Mouse (Mus musculus): ENCODE measurements at regions not wholly inside any gene's neighbourhood (a gene's known extent, or its start where the extent isn't known, plus 50 kb on each side); places are given as distances from the start of the nearest gene placed in this dataset.
A peak's percentile ranks its signal among the peaks of the same experiment; 100 is the strongest.

DNA sequence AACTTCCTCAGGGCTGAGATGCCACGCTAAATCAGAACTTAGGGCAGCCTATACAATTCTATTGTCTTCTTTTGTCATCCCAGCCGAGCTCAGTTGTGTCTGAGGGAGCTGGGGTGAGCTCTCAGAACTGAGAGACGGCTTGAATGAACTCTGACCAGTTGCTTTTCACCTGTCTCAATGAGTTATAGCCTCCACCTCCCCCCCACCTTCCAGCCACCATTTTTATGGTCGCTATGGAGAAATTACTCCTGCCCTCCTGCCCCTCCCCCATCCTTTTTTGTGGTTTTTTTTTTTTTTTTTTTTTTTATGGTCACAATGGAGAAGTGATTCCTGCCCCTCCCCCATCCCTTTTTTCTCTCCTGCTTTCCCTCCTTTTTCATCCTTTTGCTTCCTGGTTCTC is 251.6 kb upstream of the Gm10131 start:
- no peak for DNase-seq (ENCODE audit: low read depth)
- TF ChIP-seq POLR2A (IDR thresholded peaks at IDR 0.05; ENCODE audit: borderline replicate concordance, extremely low read depth, insufficient read depth, insufficient read length, poor library complexity, severe bottlenecking) (no peak), CTCF (IDR thresholded peaks at IDR 0.05; ENCODE audit: borderline replicate concordance, extremely low read depth, insufficient read depth, insufficient read length) (no peak)

DNA sequence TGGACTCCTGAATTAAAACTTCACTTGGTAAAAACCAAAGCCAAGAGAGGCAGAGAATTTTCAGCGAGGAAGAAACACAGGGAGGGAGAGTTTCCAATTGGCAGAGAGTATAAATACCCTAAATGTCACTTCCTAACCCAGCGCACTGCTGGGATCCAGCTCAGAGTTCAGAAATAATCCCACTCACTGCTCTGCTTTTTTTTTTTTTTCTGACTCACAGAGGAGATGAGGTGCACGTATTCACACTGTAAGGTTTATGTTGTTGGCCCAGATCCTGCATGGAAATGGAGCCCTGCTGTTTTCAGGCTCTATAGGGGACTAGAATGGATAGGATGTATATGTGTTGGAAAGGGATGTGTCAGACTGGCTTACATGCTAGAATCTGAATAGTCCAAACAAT is 249.8 kb upstream of the Gm10131 start:
- no peak for DNase-seq (ENCODE audit: low read depth)
- TF ChIP-seq CTCF (IDR thresholded peaks at IDR 0.05; ENCODE audit: borderline replicate concordance, extremely low read depth, insufficient read depth, insufficient read length), result no peak

DNA sequence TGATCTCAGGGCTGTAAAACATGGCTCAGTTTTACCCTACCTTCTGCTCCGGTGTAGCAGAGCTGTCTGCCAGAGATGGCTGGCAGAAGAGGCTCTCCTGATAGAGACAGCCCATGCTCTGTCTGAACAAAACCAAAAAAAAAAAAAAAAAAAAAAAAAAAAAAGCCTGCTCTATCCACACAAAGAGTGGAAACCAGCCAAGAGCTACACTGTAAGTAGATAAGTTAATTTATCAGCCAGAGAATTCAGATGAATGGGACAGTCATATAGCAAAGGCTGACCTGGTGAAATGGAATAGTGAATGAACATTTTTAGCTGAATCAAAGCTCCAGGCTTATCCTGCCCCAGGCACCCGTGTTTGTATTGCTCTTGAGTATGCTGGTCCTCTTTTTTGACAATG is 248.2 kb upstream of the Gm10131 start:
- TF ChIP-seq POLR2A (IDR thresholded peaks at IDR 0.05; ENCODE audit: borderline replicate concordance, extremely low read depth, insufficient read depth, insufficient read length, poor library complexity, severe bottlenecking) (no peak), CTCF (IDR thresholded peaks at IDR 0.05; ENCODE audit: borderline replicate concordance, extremely low read depth, insufficient read depth, insufficient read length) (no peak)
- peak; percentile 50 for DNase-seq (ENCODE audit: low read depth)

DNA sequence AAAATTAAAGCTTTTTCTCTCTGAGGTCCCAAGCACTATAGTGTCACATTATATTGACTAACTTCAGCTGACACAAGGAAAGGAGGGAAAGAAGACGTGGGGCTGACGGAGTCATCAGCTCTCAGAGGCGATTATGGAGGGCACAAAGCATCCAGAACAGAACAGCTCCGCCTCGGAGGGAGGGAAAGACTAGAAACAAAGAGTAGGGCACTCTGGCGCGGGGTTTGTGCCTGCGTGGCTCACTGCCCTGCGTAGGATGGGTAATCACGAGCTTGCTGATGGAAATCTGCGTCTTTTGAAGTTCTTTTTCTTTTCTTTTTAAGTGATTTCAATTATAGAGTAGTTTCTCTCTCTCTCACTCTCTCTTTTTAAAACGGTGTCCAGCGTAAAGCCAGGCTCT is 243.5 kb upstream of the Gm10131 start:
- TF ChIP-seq POLR2A (IDR thresholded peaks at IDR 0.05; ENCODE audit: borderline replicate concordance, extremely low read depth, insufficient read depth, insufficient read length, poor library complexity, severe bottlenecking), result no peak
- TF ChIP-seq CTCF (IDR thresholded peaks at IDR 0.05; ENCODE audit: borderline replicate concordance, extremely low read depth, insufficient read depth, insufficient read length), result no peak
- DNase-seq (ENCODE audit: low read depth), result peak; percentile 56

DNA sequence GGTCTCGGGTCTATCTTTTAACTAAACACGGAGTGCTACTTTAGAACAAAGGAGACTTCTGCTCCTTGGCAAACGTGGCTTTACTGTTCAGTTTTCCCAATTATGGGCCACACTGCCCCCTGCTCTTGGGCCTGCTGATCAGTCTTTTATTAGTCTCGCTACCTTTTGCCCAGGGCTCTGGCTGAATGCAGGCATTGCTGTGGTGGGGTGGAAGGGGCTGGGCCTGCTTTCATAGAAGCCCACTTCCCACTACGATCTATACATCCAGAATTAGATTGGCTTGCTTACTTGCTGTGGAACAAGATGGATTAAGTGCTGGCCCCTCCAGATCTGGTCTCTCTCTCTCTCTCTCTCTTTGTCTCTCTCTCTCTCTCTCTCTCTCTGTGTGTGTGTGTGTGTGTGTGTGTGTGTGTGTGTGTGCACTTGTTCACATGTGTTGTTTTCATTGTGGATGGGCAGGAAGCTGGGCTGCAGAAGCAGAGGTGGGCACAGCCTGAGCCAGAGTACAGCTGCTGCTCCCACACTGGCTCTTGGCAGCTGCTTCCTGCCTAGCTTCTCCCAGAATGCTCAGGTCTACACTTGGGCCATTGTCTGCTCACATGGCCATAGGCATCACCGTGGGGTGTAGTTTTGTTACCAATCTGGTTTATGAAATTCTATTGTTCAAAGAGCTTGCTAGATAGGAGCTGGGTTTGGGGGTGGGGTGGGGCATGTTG is 241.8 kb upstream of the Gm10131 start:
- TF ChIP-seq POLR2A (IDR thresholded peaks at IDR 0.05; ENCODE audit: borderline replicate concordance, extremely low read depth, insufficient read depth, insufficient read length, poor library complexity, severe bottlenecking) (no peak), CTCF (IDR thresholded peaks at IDR 0.05; ENCODE audit: borderline replicate concordance, extremely low read depth, insufficient read depth, insufficient read length) (no peak)
- peak; percentile 69 for DNase-seq (ENCODE audit: low read depth)

DNA sequence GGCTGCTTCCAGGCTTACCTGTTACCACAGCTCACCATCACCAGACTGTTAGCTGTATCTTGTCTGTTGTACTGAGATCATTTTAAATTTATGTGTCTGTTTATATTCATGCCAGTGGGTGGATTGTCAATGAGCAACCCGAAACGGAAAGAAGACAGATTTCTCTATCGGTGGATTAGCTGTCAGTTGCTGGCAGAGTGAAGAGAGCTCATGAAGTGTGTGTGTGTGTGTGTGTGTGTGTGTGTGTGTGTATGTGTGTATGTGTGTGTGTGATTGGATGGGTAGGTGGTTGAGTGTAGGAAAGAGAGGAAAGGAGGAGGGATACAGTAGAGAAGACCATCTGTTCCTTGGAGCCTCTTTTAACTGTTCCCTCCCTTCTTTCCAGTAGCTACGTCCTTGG is 223.3 kb upstream of the Gm10131 start:
- peak; percentile 57 for DNase-seq (ENCODE audit: low read depth)

DNA sequence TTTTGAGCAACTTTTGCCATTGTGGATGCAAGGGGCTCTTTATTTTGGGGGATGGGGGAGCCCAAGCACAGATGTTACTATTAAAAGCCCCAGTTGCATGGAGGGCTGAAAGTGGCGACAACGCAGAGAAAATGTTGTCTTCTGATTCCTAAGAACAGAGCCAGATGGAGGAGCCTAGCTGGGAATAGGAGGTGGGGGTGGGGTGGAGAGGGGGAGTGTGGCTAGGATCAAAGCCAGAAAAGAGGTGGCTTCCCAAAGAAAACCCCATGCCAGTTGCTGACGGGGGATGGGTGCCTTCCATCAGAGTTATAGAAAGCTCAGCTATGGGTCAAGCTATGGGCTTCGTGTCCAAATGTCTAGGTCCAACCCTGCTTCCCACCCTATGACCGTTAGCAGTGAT is 220.1 kb upstream of the Gm10131 start:
- peak; percentile 59 for DNase-seq (ENCODE audit: low read depth)
- TF ChIP-seq CTCF (IDR thresholded peaks at IDR 0.05; ENCODE audit: borderline replicate concordance, extremely low read depth, insufficient read depth, insufficient read length), result no peak

More for the DNA sequence above, 223.3 kb upstream of the Gm10131 start:
- no peak for TF ChIP-seq POLR2A (IDR thresholded peaks at IDR 0.05; ENCODE audit: borderline replicate concordance, extremely low read depth, insufficient read depth, insufficient read length, poor library complexity, severe bottlenecking)
- TF ChIP-seq CTCF (IDR thresholded peaks at IDR 0.05; ENCODE audit: borderline replicate concordance, extremely low read depth, insufficient read depth, insufficient read length), result no peak

DNA sequence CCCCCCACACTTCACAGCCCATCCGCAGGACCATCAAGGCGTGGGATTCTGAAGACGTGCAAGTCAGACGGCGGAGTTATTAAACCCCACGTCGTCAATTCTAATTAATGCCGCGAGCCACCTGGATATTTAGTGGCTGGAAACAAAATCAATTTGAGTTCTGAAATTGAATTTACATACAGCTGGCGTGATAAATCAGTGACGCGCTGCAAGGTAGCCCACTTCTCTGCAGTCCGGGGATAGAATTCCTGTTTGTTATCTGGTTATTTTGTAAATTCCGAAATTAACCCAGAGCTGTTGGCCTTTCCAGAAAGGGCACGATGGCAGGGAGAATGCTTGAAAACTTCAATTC is 215.1 kb upstream of the Gm10131 start:
- TF ChIP-seq POLR2A (IDR thresholded peaks at IDR 0.05; ENCODE audit: borderline replicate concordance, extremely low read depth, insufficient read depth, insufficient read length, poor library complexity, severe bottlenecking) (no peak), CTCF (IDR thresholded peaks at IDR 0.05; ENCODE audit: borderline replicate concordance, extremely low read depth, insufficient read depth, insufficient read length) (no peak)
- DNase-seq (ENCODE audit: low read depth), result no peak

- TF ChIP-seq POLR2A (IDR thresholded peaks at IDR 0.05; ENCODE audit: borderline replicate concordance, extremely low read depth, insufficient read depth, insufficient read length, poor library complexity, severe bottlenecking) (0 out of 2 replicates have a peak, but pooled peaks have one; percentile 13), CTCF (IDR thresholded peaks at IDR 0.05; ENCODE audit: borderline replicate concordance, extremely low read depth, insufficient read depth, insufficient read length) (no peak)
- peak; percentile 94 for DNase-seq (ENCODE audit: low read depth)
Observed at GRCm38 (mm10) chr8:34325841-34326613, 214.5 kb upstream of the Gm10131 start.

- TF ChIP-seq POLR2A (IDR thresholded peaks at IDR 0.05; ENCODE audit: borderline replicate concordance, extremely low read depth, insufficient read depth, insufficient read length, poor library complexity, severe bottlenecking), result no peak
- TF ChIP-seq CTCF (IDR thresholded peaks at IDR 0.05; ENCODE audit: borderline replicate concordance, extremely low read depth, insufficient read depth, insufficient read length), result no peak
Observed at GRCm38 (mm10) chr8:34320158-34320587, 208.6 kb upstream of the Gm10131 start.

GRCm38 (mm10) chr8:34319719-34320118 is 208.2 kb upstream of the Gm10131 start:
- no peak for DNase-seq (ENCODE audit: low read depth)
- no peak for TF ChIP-seq POLR2A (IDR thresholded peaks at IDR 0.05; ENCODE audit: borderline replicate concordance, extremely low read depth, insufficient read depth, insufficient read length, poor library complexity, severe bottlenecking)
- TF ChIP-seq CTCF (IDR thresholded peaks at IDR 0.05; ENCODE audit: borderline replicate concordance, extremely low read depth, insufficient read depth, insufficient read length), result no peak

More at GRCm38 (mm10) chr8:34320158-34320587, 208.6 kb upstream of the Gm10131 start:
- DNase-seq (ENCODE audit: low read depth), result peak; percentile 98

DNA sequence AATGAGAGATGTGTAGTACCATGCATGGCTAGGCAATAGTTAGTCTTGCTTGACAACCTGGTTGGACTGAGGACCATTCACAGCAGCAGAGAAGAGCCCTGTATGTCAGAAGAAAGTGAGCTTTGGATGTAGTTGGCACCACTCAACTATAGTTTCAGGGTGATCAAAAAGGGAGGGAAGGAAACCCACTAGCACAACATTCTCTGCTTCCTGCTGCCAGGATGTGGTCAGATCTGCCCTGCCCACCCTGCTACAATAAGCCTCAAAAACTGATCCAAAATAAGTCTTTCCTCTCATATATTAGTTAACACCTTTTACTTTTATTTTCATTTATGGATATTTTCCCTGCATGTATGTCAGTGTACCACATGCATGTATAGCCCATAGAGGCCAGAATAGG is 203.7 kb upstream of the Gm10131 start:
- no peak for DNase-seq (ENCODE audit: low read depth)
- TF ChIP-seq CTCF (IDR thresholded peaks at IDR 0.05; ENCODE audit: borderline replicate concordance, extremely low read depth, insufficient read depth, insufficient read length) (no peak), POLR2A (IDR thresholded peaks at IDR 0.05; ENCODE audit: borderline replicate concordance, extremely low read depth, insufficient read depth, insufficient read length, poor library complexity, severe bottlenecking) (no peak)

All from brain, embryonic 14.5 days (tissue).